Mouse (Mus musculus) embryonic stem cell, embryonic (primary cell): ENCODE results near the gene Emp2.

Experiments
- CTCF ChIA-PET, 4 experiments: fragments of 300-600 bp in 2 of 4; fragments of 350-600 bp in 2 of 4; sonication (Branson Sonifier 250); formaldehyde crosslinking; loops; one replicate each; lab custom pipeline; 2022; ENCODE audit warnings: inconsistent platforms in 2 of 4; lab: Charles Lee
- POLR2A ChIA-PET, 4 experiments: fragments of 300-600 bp in 2 of 4; fragments of 350-600 bp in 2 of 4; sonication (Branson Sonifier 250); formaldehyde crosslinking; loops; one replicate each; lab custom pipeline; 2022; ENCODE audit warnings: antibody characterized with exemption in 4 of 4, inconsistent platforms in 1 of 4; lab: Charles Lee

The Emp2 gene

GRCm38 (mm10) chr16:10313646-10314088 is at the start of gene Emp2:
Emp2 (minus strand) TSS chr16:10313968.
- ChIA-PET POLR2A (interaction anchor here in 3 of 4 experiments (0.5 to 1.7 kb wide), 26 partner anchors 8 to 229 kb away, joined by 3 to 7 read pairs (median 3); partner anchors contain the start of genes Dexi (in 1 of the 3) and Nubp1 (in 1 of the 3)), CTCF (interaction anchor here (0.5 to 1.4 kb wide), 11 partner anchors 24 to 1544 kb away, joined by 3 to 5 read pairs (median 3); no protein-coding TSS in a partner anchor)

- POLR2A ChIA-PET = no interaction called here
- CTCF ChIA-PET = no interaction called here
Observed at GRCm38 (mm10) chr16:10363061-10363460, 49.3 kb upstream of the Emp2 start.

GRCm38 (mm10) chr16:10359241-10359640 is 45.5 kb upstream of the Emp2 start:
- CTCF ChIA-PET = no interaction called here
- POLR2A ChIA-PET = interaction anchor here in 2 of 4 experiments (1.0 to 3.7 kb wide), 12 partner anchors 8 to 184 kb away, joined by 3 to 18 read pairs (median 6); partner anchors contain the start of gene Dexi (in 1 of the 2)

GRCm38 (mm10) chr16:10358010-10358934 is 44.5 kb upstream of the Emp2 start:
- ChIA-PET POLR2A (interaction anchor here (0.6 to 3.7 kb wide), 61 partner anchors 8 to 1343 kb away, joined by 3 to 40 read pairs (median 4); partner anchors contain the start of genes Dexi (in 2 of the 4), Nubp1 (in 2 of the 4), Emp2 (in 1 of the 4) and Rmi2 (in 1 of the 4)), CTCF (interaction anchor here in 3 of 4 experiments (0.5 to 1.7 kb wide), 14 partner anchors 8 to 411 kb away, joined by 3 to 11 read pairs (median 4); no protein-coding TSS in a partner anchor)

- ChIA-PET POLR2A (interaction anchor here in 2 of 4 experiments (0.7 to 1.0 kb wide), 3 partner anchors 13 to 299 kb away, joined by 3 read pairs; no protein-coding TSS in a partner anchor), CTCF (interaction anchor here in 1 of 4 experiments (0.7 kb wide), 1 partner anchor 187 kb away, joined by 3 read pairs; no protein-coding TSS in a partner anchor)
Observed at GRCm38 (mm10) chr16:10355004-10355403, 41.2 kb upstream of the Emp2 start.

GRCm38 (mm10) chr16:10351050-10351636 is 37.4 kb upstream of the Emp2 start:
- ChIA-PET CTCF (interaction anchor here in 1 of 4 experiments (2.2 kb wide), 1 partner anchor 48 kb away, joined by 9 read pairs; no protein-coding TSS in a partner anchor), POLR2A (interaction anchor here in 2 of 4 experiments (0.9 to 2.7 kb wide), 17 partner anchors 8 to 128 kb away, joined by 3 to 18 read pairs (median 4); partner anchors contain the start of gene Tvp23a (in 1 of the 2))

GRCm38 (mm10) chr16:10349876-10350275 is 36.1 kb upstream of the Emp2 start:
- CTCF ChIA-PET = interaction anchor here in 3 of 4 experiments (0.6 to 2.2 kb wide), 6 partner anchors 16 to 177 kb away, joined by 3 to 9 read pairs (median 4); no protein-coding TSS in a partner anchor
- POLR2A ChIA-PET = interaction anchor here (0.6 to 2.7 kb wide), 21 partner anchors 8 to 657 kb away, joined by 3 to 18 read pairs (median 4); partner anchors contain the start of genes Dexi (in 1 of the 4), Nubp1 (in 1 of the 4) and Rpl39l (in 1 of the 4)

- CTCF ChIA-PET = interaction anchor here in 2 of 4 experiments (0.5 to 2.2 kb wide), 4 partner anchors 34 to 64 kb away, joined by 3 to 9 read pairs (median 4); no protein-coding TSS in a partner anchor
- POLR2A ChIA-PET = interaction anchor here in 3 of 4 experiments (0.6 to 2.7 kb wide), 16 partner anchors 8 to 657 kb away, joined by 3 to 18 read pairs (median 5); partner anchors contain the start of genes Dexi (in 1 of the 3) and Nubp1 (in 1 of the 3)
Observed at GRCm38 (mm10) chr16:10349436-10349835, 35.7 kb upstream of the Emp2 start.

- ChIA-PET POLR2A (interaction anchor here in 2 of 4 experiments (1.0 to 2.1 kb wide), 4 partner anchors 9 to 20 kb away, joined by 3 to 17 read pairs (median 4); no protein-coding TSS in a partner anchor), CTCF (interaction anchor here in 1 of 4 experiments (2.1 kb wide), 1 partner anchor 52 kb away, joined by 6 read pairs; no protein-coding TSS in a partner anchor)
Observed at GRCm38 (mm10) chr16:10347551-10347950, 33.8 kb upstream of the Emp2 start.

- POLR2A ChIA-PET = interaction anchor here in 2 of 4 experiments (0.6 to 2.4 kb wide), 4 partner anchors 8 to 37 kb away, joined by 3 to 13 read pairs (median 4); no protein-coding TSS in a partner anchor
- CTCF ChIA-PET = no interaction called here
Observed at GRCm38 (mm10) chr16:10341110-10341509, 27.3 kb upstream of the Emp2 start.

- ChIA-PET POLR2A (interaction anchor here in 2 of 4 experiments (0.7 to 2.0 kb wide), 5 partner anchors 12 to 526 kb away, joined by 3 to 6 read pairs (median 3); partner anchors contain the start of gene Tvp23a (in 1 of the 2)), CTCF (no interaction called here)
Observed at GRCm38 (mm10) chr16:10339930-10340329, 26.2 kb upstream of the Emp2 start.

- POLR2A ChIA-PET = interaction anchor here in 3 of 4 experiments (0.7 to 3.1 kb wide), 10 partner anchors 10 to 94 kb away, joined by 3 to 18 read pairs (median 4); no protein-coding TSS in a partner anchor
Observed at GRCm38 (mm10) chr16:10338601-10339000, 24.8 kb upstream of the Emp2 start.

GRCm38 (mm10) chr16:10337422-10338197 is 23.8 kb upstream of the Emp2 start:
- ChIA-PET POLR2A (interaction anchor here in 3 of 4 experiments (0.6 to 3.2 kb wide), 14 partner anchors 10 to 93 kb away, joined by 3 to 18 read pairs (median 5); partner anchors contain the start of gene Nubp1 (in 1 of the 3)), CTCF (interaction anchor here in 1 of 4 experiments (1.0 kb wide), 1 partner anchor 21 kb away, joined by 3 read pairs; no protein-coding TSS in a partner anchor)

More at GRCm38 (mm10) chr16:10338601-10339000, 24.8 kb upstream of the Emp2 start:
- CTCF ChIA-PET = no interaction called here

GRCm38 (mm10) chr16:10336454-10337421 is 23.0 kb upstream of the Emp2 start:
- ChIA-PET POLR2A (interaction anchor here in 3 of 4 experiments (0.6 to 3.2 kb wide), 16 partner anchors 9 to 206 kb away, joined by 3 to 18 read pairs (median 4); partner anchors contain the start of genes Dexi (in 1 of the 3) and Nubp1 (in 1 of the 3)), CTCF (interaction anchor here in 1 of 4 experiments (1.0 to 1.2 kb wide), 2 partner anchors 21 to 56 kb away, joined by 3 read pairs; no protein-coding TSS in a partner anchor)

GRCm38 (mm10) chr16:10335953-10336352 is 22.2 kb upstream of the Emp2 start:
- CTCF ChIA-PET = interaction anchor here in 1 of 4 experiments (1.2 kb wide), 1 partner anchor 55 kb away, joined by 3 read pairs; no protein-coding TSS in a partner anchor
- POLR2A ChIA-PET = interaction anchor here in 3 of 4 experiments (0.6 to 3.2 kb wide), 13 partner anchors 8 to 207 kb away, joined by 3 to 18 read pairs (median 5); partner anchors contain the start of genes Dexi (in 1 of the 3) and Nubp1 (in 1 of the 3)
